Mouse (Mus musculus) T-cell, adult 2 months (primary cell): ENCODE results near the gene Gm14597.
"Not testable (repeated sequence)": the region's sequence is repeated elsewhere in the genome, so short reads cannot be mapped to it uniquely, and the experiment has no call there.

Source experiments
- DNase-seq: peaks from one replicate; pipeline ENCODE4 v3.0.0; 2022; ENCODE audit warnings: low spot score

Gene Gm14597

DNA sequence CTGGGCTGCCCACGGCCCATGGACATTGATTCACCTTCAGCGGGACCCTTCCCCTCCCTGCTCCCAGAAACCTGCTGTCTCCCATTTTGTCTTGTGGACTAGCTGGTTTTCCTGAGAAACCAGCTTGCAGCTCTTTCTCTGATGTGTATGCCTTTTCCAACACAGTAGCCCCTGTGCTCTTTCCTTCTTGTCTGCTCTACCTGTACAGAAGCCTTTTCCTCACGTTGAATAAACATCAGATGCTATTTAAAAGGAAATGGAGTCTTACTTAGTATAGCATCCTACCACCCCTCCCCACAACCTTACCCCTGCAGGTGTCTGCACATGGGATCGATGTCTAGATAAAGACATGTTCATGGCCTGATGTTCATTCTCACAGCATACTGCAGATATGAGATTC lies at the start of gene Gm14597:
TSS of gene Gm14597 (minus strand) at position 101 of the 400 bp plus-strand sequence.
- not testable (repeated sequence) for DNase-seq

DNA sequence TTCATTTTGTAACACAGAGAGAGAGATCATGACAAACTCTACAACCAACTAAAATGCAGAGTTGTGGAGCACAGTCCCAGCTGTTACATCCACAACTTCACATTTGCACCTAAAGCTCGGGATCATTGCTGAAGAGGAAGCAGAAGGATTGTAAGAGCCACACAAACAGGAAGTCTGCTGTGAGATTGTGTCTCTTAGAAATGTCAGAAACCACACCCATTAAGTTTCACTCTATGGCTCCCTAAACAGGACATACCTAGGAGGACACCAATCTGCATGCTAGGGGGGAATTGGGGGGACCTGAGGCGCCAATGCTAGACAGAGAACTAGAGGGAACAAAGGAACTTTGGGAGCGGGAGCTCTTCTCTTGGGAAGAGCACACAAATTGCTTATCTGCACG lies 44.1 kb upstream of the Gm14597 start:
- DNase-seq: not testable (repeated sequence)

DNA sequence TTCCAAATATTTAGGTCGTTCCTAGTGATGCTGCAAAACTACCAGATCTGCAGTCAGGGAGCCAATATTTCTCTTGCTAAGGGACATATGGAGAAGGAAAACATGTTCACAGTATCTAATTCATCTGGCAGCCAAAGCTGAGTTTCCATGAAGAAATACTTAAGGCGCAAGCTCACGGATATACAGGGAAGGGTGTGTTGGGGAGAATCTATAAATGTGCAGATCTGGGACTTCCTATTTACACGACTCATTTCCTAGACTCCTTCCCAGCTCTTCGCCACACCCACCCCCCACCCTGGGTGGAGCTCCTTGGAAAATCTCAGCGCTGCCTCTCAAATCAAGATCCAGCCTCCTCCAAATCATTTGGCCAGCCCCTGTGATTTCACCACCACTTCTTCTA lies 37.1 kb upstream of the Gm14597 start:
- DNase-seq: no peak

DNA sequence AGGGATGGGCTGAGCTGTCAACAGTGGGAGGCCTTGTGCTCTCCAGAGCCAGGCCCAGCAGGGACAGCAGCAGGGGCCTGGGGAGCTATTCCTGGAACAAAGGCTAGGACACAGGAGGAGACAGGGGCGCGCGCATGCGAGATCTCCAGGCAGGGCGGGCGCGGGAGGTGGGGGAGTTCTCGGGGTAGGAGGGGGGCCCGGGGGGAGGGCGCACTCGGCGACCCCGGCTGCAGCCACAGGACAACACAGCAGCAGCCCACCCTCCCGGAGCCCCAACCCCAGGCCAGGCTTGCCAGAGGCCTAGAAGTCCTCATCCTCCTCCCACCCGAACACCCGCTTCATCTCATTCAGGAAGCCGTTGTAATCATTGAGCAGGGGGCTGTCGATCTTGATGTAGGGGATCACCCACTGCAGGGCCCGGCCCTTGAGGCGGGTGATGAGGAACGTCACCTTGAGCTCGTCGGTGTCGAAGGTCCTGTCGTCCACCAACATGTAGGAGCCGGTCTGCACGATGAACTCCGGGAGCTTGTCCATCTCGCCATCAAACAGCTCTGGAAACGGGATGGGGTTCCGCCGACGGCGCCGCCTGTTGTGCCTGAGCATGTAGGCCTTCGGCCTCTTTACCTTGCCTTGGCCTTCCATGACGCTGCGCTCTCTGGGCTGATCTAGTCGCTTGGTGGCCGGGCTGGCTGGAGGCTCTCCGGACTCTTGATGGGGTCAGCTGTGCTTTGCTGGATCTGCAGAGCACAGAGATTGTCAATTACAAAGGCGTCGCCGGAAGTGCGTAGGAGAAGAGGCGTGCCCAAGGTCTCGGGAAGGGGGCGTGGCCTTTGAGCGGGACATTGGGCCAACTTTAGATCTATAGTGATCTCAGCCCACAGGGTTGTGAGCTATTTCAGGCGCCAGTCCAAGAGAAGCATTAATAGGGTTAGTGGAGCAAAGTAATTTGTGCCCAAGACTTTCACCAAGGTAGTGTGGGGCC lies 34.5 kb upstream of the Gm14597 start, which contains the start of gene Rtl8a:
TSS of gene Rtl8a (minus strand) at position 703 of the 982 bp plus-strand sequence.
- peak; percentile 70 for DNase-seq

DNA sequence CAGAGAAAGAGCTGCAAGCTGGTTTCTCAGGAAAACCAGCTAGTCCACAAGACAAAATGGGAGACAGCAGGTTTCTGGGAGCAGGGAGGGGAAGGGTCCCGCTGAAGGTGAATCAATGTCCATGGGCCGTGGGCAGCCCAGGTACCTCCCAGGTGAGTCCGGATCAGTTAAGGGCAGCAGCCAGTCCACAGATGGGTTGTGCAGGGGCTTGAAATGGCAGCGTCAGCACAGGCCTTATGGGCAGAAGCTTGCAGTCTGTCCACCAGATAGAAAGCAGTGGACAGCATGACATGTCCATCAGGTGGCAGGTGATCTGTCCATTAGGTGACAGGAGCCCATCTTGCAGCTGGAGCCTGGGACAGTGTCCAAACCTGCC lies 33.8 kb upstream of the Gm14597 start:
- DNase-seq: not testable (repeated sequence)

DNA sequence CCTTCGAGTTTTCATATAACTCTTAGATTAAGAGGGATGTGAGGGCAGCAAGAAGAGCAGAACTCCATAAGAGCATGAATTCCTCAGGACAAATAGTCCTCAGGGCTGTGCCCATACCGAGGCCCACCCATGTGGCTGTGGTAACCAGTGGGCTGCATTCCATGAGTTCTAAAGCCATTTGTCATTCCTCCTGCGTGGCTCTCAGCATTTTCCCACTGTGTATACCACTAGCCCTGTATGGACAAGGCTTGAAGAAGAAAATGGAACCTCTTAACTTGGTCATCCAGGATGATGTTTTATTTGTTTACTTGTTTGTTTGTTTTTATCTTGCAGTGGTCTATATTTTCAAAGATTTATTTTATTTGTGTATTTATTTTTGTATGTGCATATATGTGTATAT lies 29.3 kb upstream of the Gm14597 start:
- not testable (repeated sequence) for DNase-seq

DNA sequence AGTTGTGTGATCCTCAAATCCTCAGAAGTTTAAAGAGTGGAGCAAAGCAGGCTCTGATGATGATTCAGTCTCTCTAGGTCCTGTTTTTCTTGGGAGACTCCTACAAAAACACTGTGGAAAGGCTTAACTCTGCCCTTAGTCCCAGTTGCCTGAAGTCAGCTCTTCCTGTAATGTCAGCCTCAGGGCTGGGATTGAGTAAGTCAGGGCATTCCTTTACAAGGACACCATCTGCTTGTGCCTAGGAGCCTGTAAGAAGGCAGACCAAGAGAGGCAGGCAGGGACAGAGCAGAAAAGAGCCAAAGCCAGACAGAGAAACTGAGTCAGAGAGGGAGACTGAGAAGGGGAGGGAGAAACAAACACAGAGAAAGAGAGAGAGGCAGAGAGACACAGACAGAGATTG lies 2.6 kb upstream of the Gm14597 start:
- not testable (repeated sequence) for DNase-seq

DNA sequence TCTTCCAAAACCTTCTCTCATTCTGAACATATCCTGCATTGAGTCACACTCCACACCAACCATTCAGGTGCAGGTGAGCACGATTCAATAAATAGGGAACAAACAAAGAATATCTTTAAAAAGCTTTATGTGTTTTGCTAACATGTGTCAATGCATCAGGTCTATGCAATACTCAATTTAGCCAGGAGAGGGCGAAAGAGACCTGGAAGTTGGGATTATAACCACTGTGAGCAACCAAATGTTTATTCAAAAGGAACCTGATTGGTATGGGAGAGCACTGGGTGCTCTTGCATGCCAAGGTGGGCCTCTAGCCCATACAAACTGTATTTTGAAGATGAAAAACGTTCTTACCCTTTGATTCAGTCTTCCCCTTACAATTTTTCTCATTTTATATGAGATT lies 1.8 kb upstream of the Gm14597 start:
- DNase-seq: peak; percentile 52

DNA sequence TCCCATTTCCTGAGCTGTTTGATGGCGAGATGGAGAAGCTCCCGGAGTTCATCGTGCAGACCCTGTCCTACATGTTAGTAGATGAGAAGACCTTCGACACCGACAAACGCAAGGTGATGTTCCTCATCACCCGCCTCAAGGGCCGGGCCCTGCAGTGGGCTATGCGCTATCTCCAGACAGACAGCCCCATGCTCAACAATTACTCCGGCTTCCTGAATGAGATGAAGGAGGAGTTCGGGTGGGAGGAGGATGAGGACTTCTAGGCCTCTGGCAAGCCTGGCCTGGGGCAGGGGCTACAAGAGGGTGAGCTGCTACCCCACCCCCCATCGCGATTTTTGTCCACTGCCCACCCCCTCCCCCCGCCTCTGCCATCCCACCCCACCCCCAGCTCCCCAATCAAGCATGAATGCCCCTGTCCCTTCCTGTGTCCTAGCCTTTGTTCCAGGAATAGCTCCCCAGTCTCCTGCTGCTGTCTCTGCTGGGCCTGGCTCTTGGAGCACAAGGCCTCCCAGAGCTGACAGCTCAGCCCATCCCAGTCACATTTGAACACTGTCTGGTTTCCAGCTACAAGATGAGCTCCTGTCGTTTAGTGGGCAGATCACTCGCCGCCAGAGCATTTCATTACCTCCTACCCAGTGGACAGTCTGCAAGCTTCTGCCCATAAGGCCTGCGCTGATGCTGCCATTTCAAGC lies 511 bp downstream of the Gm14597 start:
- no peak for DNase-seq

DNA sequence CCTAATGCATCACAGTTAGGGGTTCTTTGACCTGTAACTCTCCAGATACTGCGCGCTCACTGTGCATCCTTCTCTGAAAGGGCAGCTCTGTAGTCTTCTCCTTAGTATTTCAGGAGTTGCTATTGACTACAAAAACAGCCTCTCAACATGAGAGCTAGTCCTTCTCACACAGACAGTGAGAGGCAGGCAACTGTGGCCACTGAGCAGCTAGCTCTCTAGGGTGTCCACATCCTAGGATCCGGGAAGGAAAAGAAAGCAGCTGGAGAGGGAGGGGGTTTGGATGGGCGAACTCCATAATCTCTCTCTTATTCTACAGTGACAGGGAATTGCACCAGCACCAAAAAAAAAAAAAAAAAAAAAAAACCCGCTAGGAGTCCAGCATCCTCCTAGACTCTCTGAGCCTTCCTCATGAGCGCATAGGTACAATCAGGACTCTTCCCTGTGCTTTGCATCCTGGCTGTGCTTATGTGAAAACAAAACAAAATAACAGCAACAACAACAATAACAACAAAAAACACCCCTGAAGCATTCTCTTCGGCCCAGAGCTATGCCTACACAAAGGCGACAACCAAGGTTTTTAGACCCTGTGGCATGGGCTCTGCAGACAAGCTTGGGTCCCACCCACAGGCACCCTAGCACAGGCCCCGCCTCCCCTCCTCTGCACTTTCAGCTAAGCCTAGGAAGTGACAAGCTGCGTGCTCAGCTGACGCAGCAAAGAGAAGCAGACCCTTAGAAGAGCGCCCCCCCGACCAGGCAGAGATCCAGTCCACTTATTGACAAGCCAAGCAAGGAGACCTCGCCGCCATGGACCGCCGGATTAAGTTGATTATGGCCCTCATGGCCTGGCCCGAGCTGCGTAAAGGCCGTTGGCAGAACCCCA lies 1.3 kb downstream of the Gm14597 start, which contains the start of gene Rtl8c:
TSS of gene Rtl8c (plus strand) at position 791 of the 880 bp plus-strand sequence.
- DNase-seq: peak; percentile 64

DNA sequence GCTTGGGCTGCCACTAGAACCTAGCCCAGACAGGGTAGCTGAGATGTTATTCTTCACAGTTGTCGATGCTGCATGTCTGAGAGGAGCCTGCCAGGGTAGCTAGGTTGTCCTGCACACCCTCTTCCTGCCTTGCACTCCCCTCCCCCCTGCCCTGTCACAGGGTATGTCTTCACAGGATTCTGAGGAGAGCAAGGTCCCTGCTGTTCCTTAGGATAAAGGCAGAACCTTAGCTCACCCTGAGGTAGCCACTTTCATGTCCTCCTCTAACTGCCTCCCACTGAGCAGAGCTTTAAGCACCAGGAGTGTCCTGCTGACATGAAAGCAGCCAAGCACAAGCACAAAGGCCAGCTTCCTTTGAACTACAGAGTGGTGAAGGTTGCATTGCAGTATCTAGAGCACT lies 2.6 kb downstream of the Gm14597 start:
- not testable (repeated sequence) for DNase-seq

DNA sequence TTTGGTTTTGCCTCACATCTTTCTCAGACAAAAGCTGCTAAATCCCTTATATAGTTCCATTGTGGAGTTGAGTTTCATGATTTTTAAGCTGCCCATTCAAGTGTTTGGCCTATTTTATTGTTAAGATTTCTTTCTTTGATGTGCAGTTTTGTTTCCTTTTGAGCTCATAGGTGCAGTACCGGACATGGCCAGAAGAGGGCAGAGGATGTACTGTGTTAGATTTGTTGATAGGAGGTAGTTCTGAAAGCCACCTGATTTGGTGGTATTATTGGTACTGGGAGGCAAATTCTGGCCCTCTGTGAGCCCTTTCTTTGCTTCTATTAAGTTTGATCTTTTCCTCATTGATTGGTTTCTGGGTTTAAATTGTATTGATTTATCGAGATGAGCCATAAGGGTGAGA lies 8.8 kb downstream of the Gm14597 start:
- peak; percentile 36 for DNase-seq

DNA sequence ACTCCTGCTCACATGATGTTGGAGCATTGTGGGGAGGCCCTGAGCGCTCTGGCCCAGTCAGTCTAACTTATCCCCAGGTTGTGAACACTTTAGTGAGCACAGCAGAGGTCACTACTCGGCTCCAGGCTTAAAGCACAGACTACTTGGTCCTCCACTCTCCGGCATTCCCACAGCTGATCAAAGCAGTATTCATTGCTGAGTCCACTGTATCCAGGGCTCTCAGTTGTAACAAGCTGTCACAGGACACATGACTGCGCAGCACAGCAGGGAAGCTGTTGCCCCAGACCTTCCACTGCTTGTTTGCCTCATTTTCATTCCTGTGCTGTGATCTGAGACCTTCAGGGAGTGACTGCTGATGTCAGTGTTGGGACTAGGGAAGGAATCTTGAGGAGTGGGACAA lies 25.4 kb downstream of the Gm14597 start:
- not testable (repeated sequence) for DNase-seq

DNA sequence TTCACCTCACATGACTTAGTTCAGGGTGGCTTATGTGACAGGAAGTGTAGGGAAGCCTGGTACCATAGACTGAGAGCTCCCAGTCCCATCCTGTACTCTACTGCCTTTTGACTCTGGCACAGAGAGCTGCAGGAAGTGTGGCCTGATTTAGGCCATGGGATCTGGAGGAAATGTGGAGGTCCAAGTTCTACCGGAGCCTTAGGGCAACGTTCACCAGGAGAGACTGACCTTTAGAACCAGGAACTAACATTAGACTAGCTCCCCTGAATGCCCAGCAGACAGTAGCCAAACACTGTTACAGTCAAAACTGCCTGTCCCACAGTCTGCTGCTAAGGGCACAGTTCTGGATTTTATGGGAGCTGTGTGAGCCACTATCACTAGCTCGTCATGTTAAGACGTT lies 27.4 kb downstream of the Gm14597 start:
- not testable (repeated sequence) for DNase-seq

DNA sequence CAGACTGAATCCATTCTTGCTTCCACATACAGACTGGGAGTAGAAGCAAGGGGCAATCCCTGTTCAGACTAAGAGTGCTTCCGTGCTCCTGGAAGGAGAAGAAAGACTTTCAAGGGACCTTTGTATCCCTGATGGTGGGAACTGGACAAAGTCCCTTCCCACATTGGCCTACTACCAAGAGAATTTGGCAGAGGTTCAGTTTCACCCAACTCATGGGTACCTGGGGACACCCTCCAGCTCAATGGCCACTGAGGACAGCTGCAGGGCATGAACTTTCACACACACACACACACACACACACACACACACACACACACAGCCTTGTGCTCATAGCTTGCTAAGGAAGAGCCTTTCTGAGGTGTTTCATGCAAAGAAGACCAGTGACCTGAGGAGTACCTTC lies 29.5 kb downstream of the Gm14597 start:
- DNase-seq: no peak
